Mouse (Mus musculus) MN1 (cell line): ENCODE results near the gene Bod1l.

Experiments used
- DNase-seq: peaks from one replicate; pipeline ENCODE4 v3.0.0-alpha.2; 2016; ENCODE audit warnings: low spot score

The Bod1l gene

GRCm38 (mm10) chr5:41758671-41759639, 85.2 kb downstream of the Bod1l start:
- DNase-seq, result no peak

- DNase-seq, result no peak
These were observed 86.8 kb downstream of the Bod1l start for GRCm38 (mm10) chr5:41757338-41757737.

- no peak for DNase-seq
These were observed 87.7 kb downstream of the Bod1l start for GRCm38 (mm10) chr5:41756396-41756795.

GRCm38 (mm10) chr5:41755373-41755960, 88.6 kb downstream of the Bod1l start:
- DNase-seq, result no peak

GRCm38 (mm10) chr5:41754836-41755235, 89.3 kb downstream of the Bod1l start:
- no peak for DNase-seq

GRCm38 (mm10) chr5:41754226-41754775, 89.8 kb downstream of the Bod1l start:
- DNase-seq, result no peak

GRCm38 (mm10) chr5:41752721-41753120, 91.4 kb downstream of the Bod1l start:
- DNase-seq, result no peak

GRCm38 (mm10) chr5:41744898-41745780, 99.0 kb downstream of the Bod1l start:
- DNase-seq, result no peak

GRCm38 (mm10) chr5:41744234-41744633, 99.9 kb downstream of the Bod1l start:
- DNase-seq, result no peak

GRCm38 (mm10) chr5:41738817-41739216, 105.3 kb downstream of the Bod1l start:
- no peak for DNase-seq
